Mouse (Mus musculus) adrenal gland, adult 18-20 months (tissue): ENCODE results near the gene Gfy. TPM values are rescaled to one million over a fixed set of nuclear protein-coding genes. Genes with fewer than 3 reads are reported as not detected.
"Not testable (repeated sequence)": the region's sequence is repeated elsewhere in the genome, so short reads cannot be mapped to it uniquely, and the experiment has no call there.

Experiments
- DNase-seq, 2 experiments: peaks; one replicate each; pipeline ENCODE4 v3.0.0; 2021 to 2022; ENCODE audit warnings: low spot score in 2 of 2
- total RNA-seq, 2 experiments: library from RNA; stranded (reverse); gene quantifications; 1 replicate in 1 of 2; 2 replicates in 1 of 2; pipeline ENCODE4 v1.2.3; 2021

The Gfy gene
- total RNA-seq, 2 experiments from 2014 or later, result not detected

DNA sequence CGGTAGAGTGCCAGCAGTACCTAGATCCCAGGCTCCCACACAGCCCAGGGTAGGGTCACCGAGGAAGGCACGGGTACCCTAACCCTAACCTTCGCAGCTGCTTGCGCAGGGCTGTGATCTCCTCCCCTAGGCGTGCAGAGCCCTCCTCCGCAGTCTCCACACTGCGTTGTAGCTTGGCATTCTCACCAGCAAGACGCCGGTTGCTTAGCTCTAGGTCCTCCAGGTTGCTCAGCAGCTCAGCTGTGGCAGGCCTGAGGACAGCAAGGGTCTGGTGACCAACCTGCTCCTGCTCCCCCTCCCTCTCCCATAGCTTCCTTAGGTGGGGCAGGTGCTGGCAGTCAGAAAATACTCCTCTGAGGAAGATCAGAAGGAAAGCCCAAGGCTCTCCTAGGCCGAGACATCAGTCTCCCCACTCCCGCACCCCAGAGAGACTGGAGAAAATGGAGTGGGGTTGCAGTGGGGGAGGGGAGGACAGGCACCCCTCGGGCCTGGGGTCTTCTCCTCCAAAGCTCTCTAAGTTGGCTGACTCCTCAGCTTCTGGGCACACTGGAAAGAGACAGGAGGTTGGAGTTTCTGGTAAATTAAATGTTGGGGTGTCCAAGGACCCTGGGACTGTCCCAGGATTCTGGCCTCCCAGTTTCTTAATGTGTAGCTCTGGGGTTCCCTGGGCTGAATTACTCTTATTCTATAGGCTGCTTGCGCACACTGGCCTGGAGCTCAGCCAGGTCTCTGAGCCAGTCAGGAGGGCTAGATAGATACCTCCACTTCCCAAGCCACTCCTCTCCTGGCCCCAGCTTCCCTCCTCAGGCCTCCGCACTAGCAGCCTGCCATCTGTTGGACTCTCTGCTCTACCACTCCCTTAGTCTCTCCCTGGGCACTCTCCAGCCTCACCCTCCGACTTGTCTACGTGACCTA is 14.8 kb upstream of the Gfy start:
- DNase-seq, result no peak

- DNase-seq, result no peak
Measured at GRCm38 (mm10) chr7:45193406-45193805, 14.0 kb upstream of the Gfy start.

- no peak for DNase-seq
Measured at GRCm38 (mm10) chr7:45192585-45193310, 13.4 kb upstream of the Gfy start.

DNA sequence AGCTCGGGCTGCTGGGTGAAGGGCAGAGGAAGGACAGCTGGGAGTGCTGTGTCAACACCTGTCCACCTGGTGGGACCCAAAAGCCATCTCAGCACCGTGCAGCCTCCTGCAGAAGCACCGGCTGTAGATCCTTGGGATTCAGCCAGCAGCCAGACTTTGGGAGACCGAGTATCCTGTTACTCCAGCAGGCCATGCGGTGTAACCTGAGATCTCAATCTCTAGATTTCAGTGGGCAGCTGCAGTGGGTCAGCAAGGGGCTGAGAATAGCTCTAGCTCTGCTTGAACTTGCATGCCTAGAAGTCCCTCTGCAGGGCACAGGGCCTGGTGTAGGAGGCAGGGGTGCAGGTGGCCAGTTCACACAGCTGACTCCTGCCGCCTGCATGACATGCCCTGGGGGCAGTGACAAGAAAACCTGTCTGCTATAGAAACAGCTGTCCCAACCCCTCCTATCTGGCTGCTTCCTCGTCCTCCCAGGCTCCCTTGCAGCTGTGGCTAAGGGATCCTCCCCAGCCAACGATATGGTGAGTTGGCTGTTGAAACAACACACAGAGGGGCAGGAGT is 12.5 kb upstream of the Gfy start:
- DNase-seq, result no peak

GRCm38 (mm10) chr7:45191161-45191560 is 11.8 kb upstream of the Gfy start:
- no peak for DNase-seq

DNA sequence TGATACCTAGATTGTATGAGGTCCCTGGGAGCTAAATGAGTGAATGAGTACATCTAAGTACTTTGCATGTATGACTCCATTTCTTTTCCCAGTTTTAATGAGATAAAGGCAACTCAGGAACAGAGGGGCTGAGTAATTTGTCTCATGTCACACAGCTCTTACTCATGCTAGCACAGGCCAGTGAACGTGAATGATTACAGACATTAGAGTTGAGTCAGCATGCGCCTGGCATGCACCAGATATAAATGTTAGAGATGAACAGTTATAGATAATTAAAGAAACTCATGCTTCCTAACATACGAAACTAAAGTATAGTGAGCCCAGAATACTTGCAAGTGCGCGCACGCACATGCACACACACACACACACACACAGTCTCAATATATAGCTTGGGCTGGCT is 10.8 kb upstream of the Gfy start:
- DNase-seq, result no peak

- DNase-seq, result no peak
Measured at GRCm38 (mm10) chr7:45189600-45189999, 10.2 kb upstream of the Gfy start.

DNA sequence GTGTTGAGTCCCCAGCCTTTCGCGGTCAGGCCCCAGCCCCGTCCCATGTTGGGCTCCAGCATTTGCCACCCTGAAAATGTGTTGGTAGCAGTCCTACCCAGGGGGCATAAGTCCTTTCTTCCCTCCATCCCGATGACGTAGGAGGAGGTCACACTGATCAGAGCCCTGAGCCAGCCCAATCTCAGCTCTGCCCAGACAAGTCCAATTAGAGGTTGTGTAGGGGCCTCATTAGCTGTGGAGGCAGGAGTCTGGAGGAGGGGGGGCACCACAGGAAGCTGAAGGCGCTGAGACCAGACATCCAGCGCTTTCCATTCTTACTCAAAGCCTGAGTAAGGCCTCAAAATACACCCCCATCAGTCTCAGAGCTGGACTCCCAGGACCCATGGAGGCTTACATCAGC is 6.6 kb upstream of the Gfy start:
- no peak for DNase-seq

GRCm38 (mm10) chr7:45183672-45184071 is 4.3 kb upstream of the Gfy start:
- DNase-seq, result no peak

DNA sequence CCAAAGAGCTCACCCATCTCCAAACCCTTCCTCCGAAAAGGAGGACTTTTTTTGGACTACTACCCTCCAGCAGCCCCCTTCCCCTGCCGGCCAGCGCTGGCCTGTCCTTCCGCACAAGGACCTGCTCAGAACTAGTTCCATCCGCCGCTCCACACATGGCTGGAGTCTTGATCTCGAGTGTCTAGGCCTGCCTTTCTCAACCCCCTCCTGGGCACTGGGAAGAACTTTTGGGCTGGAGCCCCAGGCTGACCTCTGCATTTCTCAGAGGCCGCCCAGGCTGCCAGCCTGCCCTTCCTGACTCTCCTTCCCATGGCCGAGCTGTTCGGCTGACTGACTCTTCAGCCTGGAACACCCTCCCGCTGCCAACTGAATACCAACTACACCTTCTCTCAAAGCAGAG is 3.2 kb upstream of the Gfy start:
- no peak for DNase-seq

GRCm38 (mm10) chr7:45182199-45182601 is 2.8 kb upstream of the Gfy start:
- DNase-seq, result peak; percentile 76 to 79

DNA sequence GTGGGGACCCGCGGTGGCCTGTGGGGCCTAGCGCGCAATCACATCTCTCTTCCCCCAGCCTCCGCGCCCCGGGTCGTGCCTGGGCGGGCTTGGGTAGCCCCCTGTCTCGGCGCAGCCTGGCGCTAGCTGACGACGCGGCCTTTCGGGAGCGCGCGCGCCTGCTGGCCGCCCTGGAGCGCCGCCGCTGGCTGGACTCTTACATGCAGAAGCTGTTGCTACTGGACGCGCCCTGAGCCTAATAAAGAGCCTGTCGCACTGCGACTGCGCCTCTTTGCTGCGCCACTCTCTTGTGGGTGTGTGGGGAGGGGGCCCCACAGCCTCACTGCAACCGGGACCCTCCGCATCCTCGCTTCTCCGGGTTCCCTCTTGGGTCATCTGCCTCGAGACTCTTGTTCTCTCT is 2.2 kb upstream of the Gfy start:
- DNase-seq, result no peak

GRCm38 (mm10) chr7:45180896-45181477 is 1.6 kb upstream of the Gfy start, which contains the start of gene Pth2:
Gene Pth2 (plus strand): TSS chr7:45180995.
- DNase-seq, result no peak

DNA sequence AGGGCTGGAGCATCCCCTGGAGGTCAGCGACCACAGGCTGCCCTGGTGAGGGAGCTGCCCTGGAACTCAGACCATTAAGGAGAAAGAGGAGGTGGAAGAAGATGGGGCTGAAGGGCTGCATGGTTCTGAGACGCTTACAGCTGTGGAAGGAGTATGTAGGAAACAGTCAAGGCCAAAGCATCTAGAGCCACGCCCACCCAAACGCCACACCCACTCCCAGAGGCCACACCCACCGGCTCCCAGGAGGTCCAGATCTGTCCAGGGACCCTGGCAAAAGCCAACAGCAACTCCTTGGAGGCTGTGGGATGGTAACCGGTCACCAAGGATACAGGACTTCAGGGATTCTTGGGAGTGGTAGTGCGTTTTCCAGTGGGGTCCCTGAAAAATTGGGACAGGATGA is 819 bp downstream of the Gfy start:
- no peak for DNase-seq

GRCm38 (mm10) chr7:45176356-45176755 is 3.0 kb downstream of the Gfy start:
- DNase-seq, result no peak

- DNase-seq, result no peak
Measured at GRCm38 (mm10) chr7:45175929-45176328, 3.4 kb downstream of the Gfy start.

DNA sequence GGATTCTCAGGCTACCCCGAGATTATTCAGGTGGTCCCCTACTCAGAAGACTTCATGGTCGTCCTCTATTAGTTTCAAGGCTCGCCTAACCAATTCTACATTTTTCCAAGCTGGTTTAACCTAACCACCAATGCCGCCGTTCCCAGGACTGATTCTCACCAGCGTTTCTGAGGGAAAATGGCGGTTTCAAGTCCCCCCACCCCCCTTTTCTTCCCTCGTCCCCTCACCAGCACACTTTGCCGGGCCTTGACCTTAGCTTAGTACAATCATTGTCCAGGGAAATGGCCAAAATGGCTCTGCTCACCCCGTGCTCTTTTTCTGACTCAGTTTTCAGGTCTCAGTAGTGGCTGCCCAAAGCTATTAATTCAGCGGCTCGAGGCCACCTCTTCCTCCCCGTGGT is 4.0 kb downstream of the Gfy start:
- DNase-seq, result no peak

- DNase-seq, result no peak
Measured at GRCm38 (mm10) chr7:45174567-45175280, 4.6 kb downstream of the Gfy start.

DNA sequence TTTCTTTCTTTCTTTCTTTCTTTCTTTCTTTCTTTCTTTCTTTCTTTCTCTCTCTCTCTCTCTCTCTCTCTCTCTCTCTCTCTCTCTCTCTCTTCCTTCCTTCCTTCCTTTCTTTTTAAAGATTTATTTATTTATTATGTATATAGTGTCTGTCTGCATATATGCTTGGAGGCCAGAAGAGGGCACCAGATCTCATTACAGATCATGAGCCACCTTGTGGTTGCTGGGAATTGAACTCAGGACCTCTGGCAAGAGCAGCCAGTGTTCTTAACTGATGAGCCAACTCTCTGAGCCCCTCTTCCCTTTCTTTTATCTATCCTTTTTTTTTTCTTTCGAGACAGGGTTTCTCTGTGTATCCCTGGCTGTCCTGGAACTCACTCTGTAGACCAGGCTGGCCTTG is 5.6 kb downstream of the Gfy start:
- DNase-seq, result not testable (repeated sequence)

- no peak for DNase-seq
Measured at GRCm38 (mm10) chr7:45172974-45173373, 6.4 kb downstream of the Gfy start.

- no peak for DNase-seq
Measured at GRCm38 (mm10) chr7:45169495-45169894, 9.9 kb downstream of the Gfy start.
